Mouse (Mus musculus): Measurements from ENCODE around the gene Rdh16. TPM values are rescaled to one million over a fixed set of nuclear protein-coding genes. Genes with fewer than 3 reads are reported as not detected.
"Not testable (repeated sequence)": the region's sequence is repeated elsewhere in the genome, so short reads cannot be mapped to it uniquely, and the experiment has no call there.

Rdh16 gene
- total RNA-seq, 2 experiments from 2014 or later = 0.93 to 4.0 TPM

DNA sequence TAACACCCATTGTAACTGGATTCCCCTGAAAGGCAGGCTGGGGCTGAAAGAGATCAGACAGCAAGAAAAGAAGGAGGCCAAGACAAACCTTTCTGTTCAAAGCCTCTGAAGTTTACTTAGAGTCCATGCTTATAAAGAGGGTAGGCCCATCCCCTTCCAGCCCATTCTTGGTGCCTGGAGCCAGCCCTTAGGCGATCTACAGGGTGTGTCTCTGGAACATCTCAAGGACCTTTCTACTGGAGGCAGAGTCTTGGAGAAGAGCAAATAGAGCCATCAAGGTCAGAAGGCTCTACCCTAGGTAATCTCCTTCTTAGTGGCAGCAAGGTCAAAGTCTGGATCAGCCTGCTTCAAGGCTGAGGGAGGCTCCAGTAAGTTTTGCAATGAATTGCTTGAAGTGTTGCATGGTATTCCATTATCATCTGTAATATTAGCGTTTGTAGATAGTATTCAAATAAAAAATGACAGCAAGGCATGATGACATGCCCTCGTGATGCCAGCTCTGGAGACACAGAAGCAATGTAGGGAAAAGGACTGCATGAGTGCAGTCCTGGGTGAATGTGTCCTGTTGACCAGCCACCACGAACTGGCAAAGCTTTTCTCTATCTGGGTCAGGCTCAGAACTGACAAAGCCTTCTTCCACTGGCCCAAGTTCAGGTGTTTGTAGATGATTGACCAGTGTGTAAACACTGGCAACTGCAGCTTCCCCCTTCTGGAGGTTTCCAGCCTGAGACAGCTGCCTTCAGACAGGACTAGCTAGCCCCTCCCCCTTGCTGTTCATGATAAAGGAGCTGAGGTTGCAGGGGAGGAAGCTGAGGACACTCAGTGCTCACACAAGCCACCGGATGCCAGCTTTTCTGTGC, 92.4 kb downstream of the Rdh16 start:
- not testable (repeated sequence) for DNase-seq (ENCODE audit: low spot score in 2 of 2)

Other genes with a start within 250 kb of the Rdh16 start
- 100 to 1,000 TPM; 145 to 148 TPM for gene Lrp1, start 180.0 kb upstream of the Rdh16 start, total RNA-seq (2021)
- 100 to 1,000 TPM in 1 of 2 experiments, 10 to 100 TPM in 1; 87.7 to 105 TPM for gene Stat6, start 158.2 kb upstream of the Rdh16 start, total RNA-seq (2021)
- 1 to 10 TPM; 5.0 to 5.4 TPM for gene Nemp1, start 134.3 kb upstream of the Rdh16 start, total RNA-seq (2021)
- 10 to 100 TPM; 23.4 to 38.0 TPM for gene Nab2, start 132.6 kb upstream of the Rdh16 start, total RNA-seq (2021)
- gene Myo1a, start 96.0 kb upstream of the Rdh16 start, total RNA-seq (2021) = 10 to 100 TPM in 1 of 2 experiments, under 1 TPM in 1; 0.83 to 35.2 TPM
- gene Tac2, start 76.7 kb upstream of the Rdh16 start, total RNA-seq (2021) = not detected
- 10 to 100 TPM; 12.3 to 13.1 TPM for gene Zbtb39, start 61.6 kb upstream of the Rdh16 start, total RNA-seq (2021)
- gene Gpr182, start 49.4 kb upstream of the Rdh16 start, total RNA-seq (2021) = 10 to 100 TPM in 1 of 2 experiments, 1 to 10 TPM in 1; 4.6 to 11.4 TPM
- gene Rdh1, start 41.4 kb upstream of the Rdh16 start, total RNA-seq (2021) = 1 to 10 TPM; 2.4 to 5.9 TPM
- 1 to 10 TPM; 3.9 to 7.3 TPM for gene Rdh16f1, start 41.4 kb upstream of the Rdh16 start, total RNA-seq (2021)
- under 1 TPM in 1 of 2 experiments, not detected in 1; 0.27 TPM for gene Rdh9, start 24.8 kb upstream of the Rdh16 start, total RNA-seq (2021)
- not detected for gene Rdh19, start 48.8 kb downstream of the Rdh16 start, total RNA-seq (2021)
- gene Rdh16f2, start 65.3 kb downstream of the Rdh16 start, total RNA-seq (2021) = under 1 TPM in 1 of 2 experiments, not detected in 1; 0.33 TPM
- not detected for gene Rdh7, start 87.7 kb downstream of the Rdh16 start, total RNA-seq (2021)
- 1 to 10 TPM in 1 of 2 experiments, under 1 TPM in 1; 0.32 to 2.7 TPM for gene Sdr9c7, start 97.4 kb downstream of the Rdh16 start, total RNA-seq (2021)
- gene Hsd17b6, start 206.5 kb downstream of the Rdh16 start, total RNA-seq (2021) = not detected
- gene Prim1, start 214.0 kb downstream of the Rdh16 start, total RNA-seq (2021) = 1 to 10 TPM; 2.8 to 3.5 TPM
- gene Naca, start 234.4 kb downstream of the Rdh16 start, total RNA-seq (2021) = 100 to 1,000 TPM; 612 to 654 TPM